Mouse (Mus musculus) thymus, adult 18-20 months (tissue): Measurements from ENCODE around the gene Fat1.

Experiments used
- DNase-seq, 2 experiments: peaks; one replicate each; pipeline ENCODE4 v3.0.0; 2022; ENCODE audit warnings: mixed read lengths in 2 of 2

Gene Fat1

DNA sequence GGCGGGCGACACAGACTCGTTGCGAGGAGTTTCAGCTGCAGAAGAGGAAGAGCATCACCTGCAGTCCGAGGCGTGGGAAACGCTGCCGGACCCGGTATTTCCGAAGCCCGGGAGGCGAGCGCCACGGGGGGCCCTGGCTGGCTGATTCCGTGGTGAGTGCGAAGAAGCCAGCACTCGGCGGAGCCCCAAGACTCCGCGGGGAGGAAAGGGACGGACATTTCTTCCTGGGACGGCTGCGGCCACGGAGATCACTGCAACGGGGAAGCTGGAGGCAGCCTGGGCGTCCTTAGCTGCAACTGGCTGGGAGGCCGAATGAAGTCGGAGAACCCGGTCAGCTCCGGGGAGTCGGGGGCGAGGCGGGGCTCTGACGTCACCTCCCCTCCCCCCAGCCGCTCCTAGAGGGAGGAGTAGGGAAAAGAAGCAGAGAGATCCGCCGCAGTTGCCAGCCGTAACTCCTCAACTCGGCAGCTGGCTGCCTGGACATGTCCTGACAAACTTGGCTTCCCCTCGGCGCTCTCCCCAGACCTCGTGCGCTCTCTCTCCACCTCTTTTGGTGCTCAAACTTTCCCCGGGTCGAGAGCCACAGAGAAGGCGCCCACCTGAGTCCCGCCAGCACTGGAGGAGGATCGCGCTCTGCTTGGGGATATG, at the start of gene Fat1:
TSS of gene Fat1 (plus strand) at position 598 of the 648 bp plus-strand sequence.
- DNase-seq, result peak in 1 of 2 experiments; percentile 21

DNA sequence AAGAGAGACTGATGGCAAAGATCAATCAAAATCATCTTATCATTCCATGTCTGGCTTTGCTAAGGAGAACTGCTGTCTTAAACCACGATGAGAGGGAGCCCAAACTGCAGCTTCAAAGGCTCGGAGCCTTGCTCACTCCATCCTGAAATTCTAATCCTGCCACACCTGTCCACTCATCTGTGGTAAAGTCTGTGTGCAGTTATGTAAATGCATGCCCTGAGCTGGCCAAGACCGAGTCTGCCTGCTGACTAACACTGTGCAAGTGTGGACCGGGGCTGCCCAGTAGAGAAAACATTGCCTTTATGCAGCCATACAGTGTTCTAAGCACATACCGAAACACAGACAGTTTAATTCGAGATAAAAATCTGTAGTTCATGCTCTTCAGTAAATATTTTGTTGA, 40.6 kb upstream of the Fat1 start:
- no peak for DNase-seq

DNA sequence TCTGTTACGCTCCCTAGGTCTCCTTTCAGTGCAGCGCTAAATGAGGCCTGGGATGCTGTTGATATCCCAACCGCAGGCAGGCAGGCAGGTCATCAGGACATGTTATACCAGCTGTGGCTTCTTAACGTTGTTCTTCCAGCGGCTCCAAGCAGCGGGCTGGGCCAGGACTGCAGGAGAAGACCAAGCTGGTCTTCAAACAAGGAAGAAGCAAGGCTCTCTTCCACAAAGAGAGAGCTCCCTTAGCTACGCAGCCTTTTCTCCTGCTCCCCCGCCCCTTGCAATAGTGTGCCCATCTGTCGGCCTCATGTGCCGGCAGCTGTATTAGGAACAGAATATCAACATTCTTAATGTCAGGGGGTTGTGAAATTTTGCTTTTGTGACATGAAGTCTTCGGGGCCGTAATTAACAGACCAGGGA, 35.7 kb upstream of the Fat1 start:
- DNase-seq, result no peak

DNA sequence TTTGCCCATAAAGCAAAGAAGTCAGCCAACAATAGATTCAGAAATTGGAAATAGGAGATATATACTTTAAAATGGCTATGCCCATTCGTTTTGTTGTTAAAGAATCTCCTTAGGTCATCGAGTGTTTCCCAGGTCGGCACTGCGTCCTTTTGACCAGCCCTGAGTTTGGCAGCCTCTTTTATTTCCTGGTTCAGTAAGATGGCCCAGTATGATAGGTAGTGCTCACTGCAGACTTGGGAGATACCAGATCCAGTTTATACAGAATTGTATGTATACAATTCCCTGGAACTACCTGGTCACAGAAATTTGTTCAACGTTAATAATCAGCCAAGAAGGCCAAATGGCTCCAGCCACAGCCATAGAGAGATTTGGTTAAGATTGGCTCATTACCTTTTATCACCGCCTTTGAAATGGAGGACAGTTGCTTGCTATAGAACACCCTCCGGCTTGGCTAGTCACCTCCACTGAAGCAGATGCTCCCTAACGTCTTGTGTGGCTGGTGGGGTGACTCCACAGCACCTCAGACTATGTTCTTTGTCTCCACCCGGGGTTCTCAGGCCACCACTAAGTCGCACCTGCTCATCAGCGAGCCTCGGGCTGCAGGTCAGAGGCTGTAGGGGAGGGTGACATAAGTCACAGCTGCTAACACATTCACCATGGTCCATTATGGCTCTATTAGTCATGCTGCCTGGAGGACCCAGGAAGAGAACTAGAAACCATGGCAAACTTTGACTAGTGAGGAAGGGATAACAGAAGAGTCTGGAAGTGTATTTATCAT, 23.9 kb upstream of the Fat1 start:
- DNase-seq, result no peak

DNA sequence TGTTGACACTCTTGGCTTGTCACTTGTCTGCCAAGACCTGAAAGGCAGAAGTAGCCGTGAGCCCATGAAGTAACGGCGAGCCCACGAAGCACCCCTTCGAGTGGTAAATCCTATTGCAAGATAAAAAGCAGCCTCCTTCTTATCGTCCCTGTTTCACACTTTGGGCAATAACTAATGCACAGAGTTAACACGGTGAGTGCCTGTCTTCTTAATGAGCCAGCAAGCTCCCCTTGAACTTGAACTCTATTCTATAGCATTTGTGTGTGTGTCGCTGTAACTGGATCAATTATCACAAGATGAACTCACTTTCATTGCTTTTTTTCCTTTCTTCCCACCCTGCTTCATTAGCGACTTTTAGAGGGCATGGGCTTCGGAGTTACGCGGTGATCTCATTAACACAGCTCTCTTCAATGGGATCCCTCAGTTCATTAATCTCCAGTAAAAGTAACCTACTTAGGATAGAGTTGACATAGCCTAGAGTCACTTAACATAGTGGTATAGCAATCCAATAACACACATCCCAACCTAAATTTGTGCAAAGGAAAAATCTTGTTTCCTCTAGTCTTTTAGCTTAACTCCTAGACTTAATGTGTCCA, 15.7 kb upstream of the Fat1 start:
- no peak for DNase-seq

DNA sequence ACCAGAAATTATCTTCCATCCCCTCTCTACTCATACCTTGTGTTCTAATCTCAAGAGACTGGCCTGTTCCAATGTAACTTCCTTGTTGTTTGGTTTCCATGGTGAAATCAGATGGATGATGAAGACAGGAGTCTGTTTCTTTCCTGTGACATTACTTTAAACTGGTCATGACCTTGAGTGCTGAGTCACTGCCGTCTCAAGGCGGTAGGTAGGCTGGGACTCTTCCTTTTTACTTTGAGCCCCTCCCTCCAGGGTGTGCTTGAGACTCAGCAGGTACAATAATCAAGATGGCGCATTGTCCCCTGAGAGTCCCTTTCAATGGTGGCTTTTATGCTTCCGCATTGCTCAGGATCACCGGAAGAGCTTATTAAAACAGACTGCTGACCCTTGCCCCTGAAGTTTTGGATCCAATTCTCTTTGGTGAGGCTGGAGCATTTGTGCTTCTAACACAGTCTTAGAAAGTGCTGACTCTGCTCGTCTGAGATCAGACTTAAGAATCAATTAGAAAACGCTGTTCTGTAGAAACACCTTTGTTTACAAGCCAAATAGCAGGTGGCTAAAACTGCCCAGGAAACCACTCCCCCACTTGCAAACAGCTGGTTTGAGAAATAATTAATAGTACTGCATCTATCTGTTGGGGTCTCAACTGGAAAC, 14.7 kb upstream of the Fat1 start:
- no peak for DNase-seq

DNA sequence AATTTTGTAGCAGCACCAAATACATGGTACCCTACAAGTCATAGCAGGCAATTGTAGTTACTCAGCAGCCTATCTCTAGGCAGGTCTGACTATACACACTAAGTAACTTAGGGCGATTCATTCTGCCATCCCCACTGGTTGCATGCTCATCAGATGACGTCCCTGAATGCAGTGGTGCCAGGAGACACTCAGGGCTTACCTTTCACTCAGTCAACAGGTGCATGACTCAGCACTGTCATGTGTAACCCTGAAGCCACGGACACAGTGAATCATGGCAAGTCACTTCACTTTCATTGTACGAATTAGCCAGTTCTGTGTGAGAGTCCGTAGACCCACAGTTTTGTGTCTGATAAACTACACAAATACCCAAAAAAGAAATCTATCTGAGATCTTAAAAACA, 10.3 kb upstream of the Fat1 start:
- no peak for DNase-seq

DNA sequence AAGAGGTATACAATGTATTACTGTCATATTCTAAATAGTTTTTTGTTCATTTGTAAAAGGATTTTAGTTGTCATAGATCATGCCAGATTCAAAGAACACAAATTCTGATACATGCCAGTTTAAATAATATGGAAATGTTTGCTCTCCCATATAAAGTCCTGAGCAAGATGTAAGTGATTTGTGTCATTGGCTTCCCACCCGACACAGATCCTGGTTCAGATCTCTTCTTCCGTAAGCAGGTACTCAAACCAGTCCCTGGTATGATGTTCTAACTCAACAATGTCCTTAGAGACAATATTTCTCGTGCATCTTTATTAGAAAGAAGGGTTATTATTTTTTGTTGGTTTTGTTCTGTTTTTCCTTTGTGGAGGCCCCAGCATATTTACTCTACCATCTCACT, 5.2 kb upstream of the Fat1 start:
- DNase-seq, result no peak

DNA sequence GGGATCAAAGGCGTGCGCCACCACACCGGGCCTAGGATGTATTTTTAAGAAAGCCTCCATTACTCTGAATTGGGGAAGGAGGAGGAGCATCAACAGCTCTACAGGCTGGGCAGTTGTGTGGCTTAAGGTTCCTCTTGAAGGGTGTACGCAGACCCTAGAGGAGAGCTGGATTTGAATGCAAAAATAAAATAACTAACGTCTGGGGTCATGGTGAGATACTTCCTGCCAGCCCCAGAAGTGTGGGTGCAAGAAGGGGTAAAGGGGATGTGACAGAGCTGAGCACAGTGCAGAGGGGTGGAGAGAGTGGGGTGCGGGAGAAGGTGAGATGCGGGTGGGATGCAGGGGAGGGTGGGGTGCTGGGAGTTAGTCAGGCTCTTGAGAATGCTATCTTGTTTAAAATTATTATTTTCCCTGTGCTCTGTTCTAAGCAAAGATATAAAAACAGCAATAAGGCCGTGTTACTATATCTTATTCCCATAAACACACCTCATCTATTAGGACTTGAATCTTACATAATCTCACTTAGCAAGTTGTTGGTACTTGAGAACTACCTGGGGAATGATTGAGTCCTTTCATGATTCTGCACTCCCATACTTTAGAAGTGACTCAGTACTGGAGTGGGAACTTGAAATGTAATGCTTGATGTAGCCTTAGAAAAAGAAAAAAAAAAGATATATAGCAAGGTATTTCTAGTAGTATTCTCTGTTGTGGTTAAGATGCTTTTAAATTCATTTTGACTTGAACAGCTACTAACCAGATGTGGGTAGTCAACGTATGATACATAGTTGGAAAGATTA, 2.5 kb upstream of the Fat1 start:
- DNase-seq, result no peak

DNA sequence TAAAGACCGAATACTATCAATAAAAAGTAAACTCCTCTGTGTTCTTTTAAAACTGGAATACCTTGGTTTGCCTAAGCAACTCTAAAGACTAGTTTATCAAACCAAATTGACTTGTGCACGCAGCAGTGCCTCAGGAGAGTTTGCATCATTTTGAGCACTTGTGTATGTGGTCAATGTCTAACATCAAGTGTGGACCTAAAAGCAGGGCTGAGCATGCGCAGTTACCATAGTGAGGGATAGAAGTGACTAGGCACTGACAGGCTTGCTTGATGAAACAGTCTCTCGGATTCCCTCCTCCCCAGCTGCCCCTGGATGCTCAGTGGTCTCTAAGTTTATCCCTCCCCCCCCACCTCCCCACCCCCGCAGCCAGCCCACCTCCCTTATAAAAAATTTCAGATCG, 1.8 kb upstream of the Fat1 start:
- DNase-seq, result no peak

DNA sequence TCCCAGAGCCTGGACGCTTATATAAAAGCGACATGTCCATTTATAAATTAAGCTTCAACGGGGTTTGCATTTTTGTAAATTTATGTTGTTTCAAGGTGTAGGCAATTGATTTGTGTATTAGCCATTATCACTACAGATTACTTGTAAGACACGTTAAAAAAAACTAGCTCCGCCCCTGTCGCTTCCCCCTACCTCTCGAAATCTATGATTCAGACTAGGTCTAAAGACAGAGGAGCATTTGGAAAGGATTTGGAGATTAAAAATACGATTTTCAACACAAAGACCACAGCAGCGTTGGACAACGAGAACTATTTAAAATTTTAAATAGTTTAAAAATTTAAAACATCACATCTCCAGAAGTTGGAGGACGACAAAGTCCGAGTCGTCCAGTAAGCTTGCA, 831 bp upstream of the Fat1 start:
- DNase-seq, result no peak

DNA sequence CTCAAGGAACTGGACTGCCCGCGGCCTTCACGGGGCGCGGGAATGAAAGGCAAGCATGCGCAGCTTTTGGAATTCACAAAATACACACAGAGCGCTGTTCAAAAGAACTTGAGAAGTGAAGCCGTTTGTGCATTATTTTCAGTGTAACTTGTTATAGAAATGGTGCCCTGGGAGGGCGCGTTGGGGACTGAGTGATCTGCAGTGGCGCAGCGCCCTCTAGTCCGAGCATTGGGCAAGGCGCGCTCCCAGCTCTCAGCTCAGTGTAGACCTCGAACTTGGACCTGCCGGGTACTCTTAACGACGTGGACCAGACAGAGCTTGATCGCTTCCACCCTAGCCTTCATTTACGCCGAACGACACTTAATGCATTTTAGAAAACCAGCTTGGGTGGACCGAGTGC, 494 bp downstream of the Fat1 start:
- no peak for DNase-seq

DNA sequence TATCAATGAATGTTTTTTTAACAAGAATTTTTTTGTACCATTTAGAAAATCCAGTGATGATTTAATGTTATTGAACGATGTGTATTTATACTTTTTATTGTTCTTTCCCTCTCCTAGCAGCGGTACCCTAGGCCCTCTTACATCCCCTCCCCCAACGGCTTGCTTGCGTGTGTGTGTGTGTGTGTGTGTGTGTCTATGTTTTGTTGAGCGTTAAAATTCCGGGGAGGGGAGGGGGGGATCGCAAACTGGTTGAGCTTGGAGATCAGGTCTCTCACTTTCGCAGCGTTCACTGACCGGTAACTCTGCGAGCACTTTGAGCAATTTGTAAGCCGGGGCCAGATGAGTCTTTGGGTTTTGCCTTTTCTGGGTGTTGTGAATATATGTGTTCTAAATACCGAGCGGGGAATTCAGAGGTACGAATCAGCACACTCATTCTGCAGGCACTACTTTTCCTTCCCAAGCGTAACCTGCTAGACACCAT, 1.3 kb downstream of the Fat1 start:
- no peak for DNase-seq

DNA sequence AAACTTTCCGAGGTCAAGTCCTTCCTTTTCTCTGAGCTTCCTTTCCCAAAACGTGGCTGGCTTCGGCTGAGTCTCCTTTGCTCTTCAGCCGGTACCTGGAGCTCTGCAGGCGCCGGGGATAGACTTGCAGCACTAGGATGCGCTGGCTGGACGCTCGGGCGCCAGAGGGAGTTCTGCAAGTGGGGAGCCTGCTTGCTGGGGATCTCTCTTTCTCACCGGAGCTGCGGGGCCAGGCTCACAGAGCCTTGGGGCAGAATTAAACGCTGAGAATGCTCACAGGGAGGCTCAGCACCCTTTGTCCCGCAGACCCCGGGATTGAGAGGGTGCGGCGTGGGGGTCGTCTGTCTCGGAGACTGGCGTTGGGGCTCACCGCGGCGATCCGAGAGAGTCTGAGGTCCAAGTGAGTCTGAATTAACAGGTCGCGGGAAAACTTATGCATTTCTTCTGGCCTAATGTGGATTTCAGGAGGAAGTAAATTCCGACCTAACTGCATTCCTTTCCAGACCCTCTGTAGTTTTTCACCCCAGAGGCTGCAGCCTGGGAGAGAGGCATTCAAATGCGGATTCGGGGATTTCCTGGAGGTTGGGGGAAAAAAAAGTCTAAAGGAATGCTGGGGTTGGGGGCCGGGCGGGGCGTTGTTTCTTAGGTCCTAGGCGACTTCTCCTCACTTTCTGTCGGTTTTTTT, 2.0 kb downstream of the Fat1 start:
- DNase-seq, result no peak

DNA sequence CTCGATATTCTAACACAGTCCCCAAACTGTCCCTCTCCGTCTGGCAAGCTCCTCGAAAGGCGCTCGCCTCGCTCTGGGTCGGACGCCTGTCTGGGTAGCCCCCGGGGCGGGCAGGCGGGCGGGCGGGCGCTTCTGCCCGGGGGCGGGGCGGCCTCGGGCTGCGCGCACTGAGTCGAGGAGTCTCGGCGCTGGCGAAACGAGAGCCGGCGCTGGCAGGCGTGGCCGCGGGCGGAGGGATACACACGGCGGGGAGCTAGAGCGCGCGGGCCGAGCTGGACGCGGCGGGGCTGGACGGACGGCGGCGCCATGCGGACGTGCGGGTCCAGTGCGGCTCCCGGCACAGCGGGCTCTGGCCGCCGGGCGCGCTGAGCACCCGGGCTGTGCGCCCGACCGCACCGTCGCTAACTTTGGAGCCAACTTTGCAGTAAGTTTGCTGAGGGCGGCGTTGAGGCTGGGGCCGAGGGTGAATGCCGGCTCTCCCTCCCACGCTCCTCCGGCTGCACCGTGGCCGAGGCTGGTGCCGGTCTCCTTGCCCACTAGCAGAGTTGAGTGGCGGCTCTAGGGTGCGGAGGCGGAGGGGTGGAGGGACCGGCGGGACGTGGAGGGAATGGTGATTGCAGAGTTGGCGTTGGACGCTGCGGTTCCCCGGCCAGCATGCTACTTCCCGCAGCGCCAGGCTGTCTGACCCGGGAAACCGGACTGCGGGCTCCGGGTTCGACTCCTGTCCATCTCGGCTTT, 2.8 kb downstream of the Fat1 start:
- peak in 1 of 2 experiments; percentile 14 for DNase-seq

DNA sequence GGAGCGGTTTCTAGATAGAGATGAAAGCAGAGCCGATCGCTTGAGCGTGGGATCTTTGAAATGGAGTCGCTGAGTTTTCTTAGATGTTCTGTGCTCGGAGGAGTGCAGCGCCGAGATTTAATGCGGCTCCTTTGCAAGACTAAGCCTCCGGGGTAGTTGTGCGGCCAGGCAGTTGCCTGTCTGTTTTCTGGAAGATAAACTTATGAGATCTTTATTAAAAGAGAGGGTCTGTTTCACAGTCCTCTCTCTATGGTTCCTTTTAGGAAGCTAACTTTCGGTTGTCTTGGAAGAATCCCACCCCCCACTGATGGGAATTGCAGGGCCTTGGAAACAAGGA, 3.4 kb downstream of the Fat1 start:
- DNase-seq, result no peak

DNA sequence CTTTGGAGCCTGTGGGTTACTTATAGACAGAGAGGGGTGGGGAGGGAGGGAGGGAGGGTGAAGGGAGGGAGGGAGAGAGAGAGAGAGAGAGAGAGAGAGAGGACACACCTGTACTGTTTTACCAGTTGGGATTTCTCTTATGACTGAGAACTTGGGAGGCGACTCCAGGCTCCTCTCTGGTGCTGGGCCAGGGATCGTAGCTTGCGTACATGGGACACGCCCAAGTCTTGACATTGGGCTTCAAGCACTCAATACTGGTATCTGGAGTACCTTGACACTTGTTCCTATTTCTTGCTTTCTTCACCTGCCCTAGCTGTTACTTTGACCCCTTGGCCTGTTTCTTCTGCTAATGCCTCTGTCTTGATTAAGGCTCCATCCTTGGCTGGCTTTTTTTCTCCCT, 10.3 kb downstream of the Fat1 start:
- no peak for DNase-seq

DNA sequence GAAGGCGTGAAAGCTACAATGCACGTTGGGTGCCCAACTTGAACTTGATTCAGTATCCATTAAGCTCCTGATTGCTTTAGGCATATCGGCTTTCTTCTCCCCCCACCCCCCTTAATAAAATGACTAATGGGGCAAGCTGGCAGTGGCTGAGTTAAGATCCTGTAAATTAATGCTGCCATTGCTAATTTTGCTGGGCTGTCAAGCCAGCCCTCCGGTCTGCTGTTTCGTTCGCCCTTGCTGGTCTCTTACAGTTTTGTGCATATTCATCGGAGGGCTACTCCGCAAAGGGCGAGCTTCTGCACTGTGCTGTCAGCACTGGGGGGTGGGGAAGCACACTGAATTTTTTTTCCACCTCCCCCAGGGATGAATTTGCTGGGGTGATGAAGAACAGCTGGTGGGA, 13.3 kb downstream of the Fat1 start:
- no peak for DNase-seq

DNA sequence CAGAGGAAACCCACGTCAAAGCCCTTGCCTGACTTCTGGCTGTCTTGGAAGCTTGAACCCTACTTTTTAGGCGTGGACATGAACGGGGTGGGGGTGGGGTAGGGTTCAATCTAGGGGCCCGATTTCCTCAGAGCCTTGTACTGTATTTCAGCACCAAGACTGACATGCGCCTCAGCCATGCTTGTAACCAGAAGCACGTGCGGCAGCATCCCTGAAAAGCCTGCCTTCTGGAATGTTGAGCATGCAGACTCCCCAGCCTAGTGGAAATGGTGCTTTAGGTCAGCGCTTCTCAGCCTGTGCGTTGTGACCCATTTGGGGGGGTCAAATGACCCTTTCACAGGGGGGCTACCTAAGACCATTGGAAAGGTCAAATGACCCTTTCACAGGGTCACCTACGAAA, 25.2 kb downstream of the Fat1 start:
- DNase-seq, result no peak

DNA sequence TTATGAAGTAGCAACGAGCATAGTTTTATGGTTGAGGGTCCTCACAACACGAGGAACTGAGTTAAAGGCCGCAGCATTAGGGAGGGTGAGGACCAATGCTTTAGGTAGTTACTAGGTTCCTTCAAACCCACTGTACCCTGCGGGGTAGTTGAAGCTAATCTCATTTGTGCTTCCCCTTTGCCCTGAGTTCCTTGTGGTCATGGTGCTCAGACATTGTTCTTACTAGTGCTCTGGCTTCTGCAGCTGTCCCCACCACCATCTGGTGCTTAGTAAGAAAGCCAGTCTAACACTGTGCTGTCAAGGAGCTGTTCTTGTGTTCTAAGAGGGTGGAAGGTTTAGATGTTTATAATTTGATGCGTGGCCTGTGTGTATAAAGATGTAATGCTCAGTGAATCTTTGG, 25.7 kb downstream of the Fat1 start:
- DNase-seq, result no peak

DNA sequence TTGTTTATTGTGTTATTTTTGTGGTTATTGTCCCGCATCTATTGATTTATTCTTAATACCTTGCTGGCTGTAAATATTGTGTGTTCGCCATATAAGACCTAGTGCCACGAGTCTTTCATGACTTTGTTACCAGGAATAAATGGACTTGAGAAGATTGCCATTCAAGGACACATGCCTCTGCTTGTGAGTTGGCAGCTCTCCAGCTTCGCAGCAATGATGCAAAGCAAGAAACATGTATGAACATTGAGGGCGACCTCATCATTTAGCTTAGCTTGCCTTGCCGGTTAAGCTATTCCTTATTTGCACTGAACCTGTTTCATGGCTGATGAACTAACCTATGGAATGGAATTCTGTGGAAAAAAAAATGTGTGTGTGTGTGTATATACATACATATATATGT, 26.2 kb downstream of the Fat1 start:
- DNase-seq, result no peak
